30 mouse cellular contexts compared by ENCODE assay signal in genomic region chr17:13069227-13069626, GRCm38 (mm10). TPM values are rescaled to one million over a fixed set of nuclear protein-coding genes. Genes with fewer than 3 reads are reported as not detected.
"Had no signal": no experiment of that assay in that cellular context is flagged by ENCODE, and none has a peak within 500 bp of the region (broad histone marks: within the 10 kb centered on the region; RNA-seq: fewer than 3 reads in every experiment).

No protein-coding gene starts in this region.

RNA-seq across cellular contexts. Expression of gene Tcp10b, which starts 8.3 kb away (rescaled TPM):
- total RNA-seq: heart, postnatal 14 days; heart, postnatal 36 days; hindbrain, postnatal 0 days had no signal
- polyA plus RNA-seq: heart, embryonic 10.5 days; heart, embryonic 11.5 days; heart, embryonic 12.5 days; heart, embryonic 13.5 days; heart, embryonic 14.5 days; inflammation-experienced regulatory T-cells, adult 6 months; intestine, embryonic 15.5 days; kidney, embryonic 15.5 days; large intestine, adult 2 months had no signal

RNA-seq across cellular contexts. Expression of gene Gpr31b, which starts 17.1 kb away (rescaled TPM):
- total RNA-seq: heart, postnatal 10 days; heart, postnatal 36 days; layer of hippocampus, adult 18-20 months; layer of hippocampus, adult 2 months; layer of hippocampus, adult 8-10 months; layer of hippocampus, postnatal 14 days; layer of hippocampus, postnatal 25 days; layer of hippocampus, postnatal 36 days; left cerebral cortex, adult 18-20 months; left cerebral cortex, adult 2 months had no signal
- polyA plus RNA-seq: heart, embryonic 10.5 days; heart, embryonic 13.5 days; heart, embryonic 15.5 days; heart, postnatal 0 days; hindbrain, embryonic 10.5 days; hindbrain, embryonic 12.5 days; hindbrain, embryonic 13.5 days; hindbrain, postnatal 0 days; inflammation-experienced regulatory T-cells, adult 6 months; intestine, embryonic 14.5 days; intestine, embryonic 15.5 days; intestine, embryonic 16.5 days; kidney, embryonic 14.5 days; kidney, embryonic 16.5 days had no signal
